ENCODE assay signal across 8 mouse cellular contexts in the genomic region with DNA sequence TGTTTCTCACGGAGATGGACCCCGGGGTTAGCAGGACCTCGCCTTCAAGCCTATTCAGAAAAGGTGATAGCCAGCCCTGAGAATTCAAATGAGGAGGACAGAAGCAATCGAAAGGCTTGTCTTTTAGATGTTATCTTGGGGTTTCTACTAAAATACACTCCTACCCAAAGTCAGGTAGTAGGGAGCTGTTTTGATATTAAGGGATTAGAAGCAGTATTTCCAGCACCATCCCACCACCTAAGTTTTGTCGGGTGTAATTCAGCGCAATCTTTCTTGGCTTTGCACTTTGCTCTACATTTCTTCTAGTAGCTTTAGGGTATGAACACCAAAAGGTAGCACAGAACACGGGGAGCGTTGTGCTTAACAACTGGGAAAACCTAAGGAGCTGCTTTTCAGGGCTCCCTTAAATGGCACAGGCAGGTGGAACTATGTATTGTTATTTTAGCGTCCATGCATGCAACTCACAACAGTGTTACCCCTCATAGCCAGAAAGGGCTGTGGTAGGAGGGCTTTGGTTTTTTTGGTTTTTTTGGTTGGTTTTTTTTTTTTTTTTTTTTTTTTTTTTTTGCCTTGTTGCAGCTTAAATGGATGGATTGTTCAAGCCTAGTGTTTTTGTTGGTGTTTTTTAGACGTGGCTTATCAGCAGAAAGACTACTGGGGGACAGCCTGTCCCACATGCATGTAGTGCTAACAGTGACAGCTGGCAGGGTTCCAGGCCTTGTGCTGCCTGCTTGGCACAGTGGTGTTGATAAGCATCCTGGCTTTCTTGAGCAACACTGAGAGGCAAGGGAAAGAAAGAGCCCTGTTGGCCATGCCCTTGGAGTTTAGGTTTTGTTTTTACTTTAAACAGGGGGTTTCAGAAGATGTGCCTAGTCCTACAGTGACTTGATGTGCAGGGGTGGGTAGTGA. TPM values are rescaled to one million over a fixed set of nuclear protein-coding genes. Genes with fewer than 3 reads are reported as not detected.
DNase-seq lines count a peak whose midpoint lies in the region; ATAC-seq and TF ChIP-seq lines count a peak whose summit lies in the region.

No protein-coding gene starts in this region.

- peaks cover 4 to 22% of the 10 kb centered on the region in 2 experiments for H3K4me1 ChIP-seq in MEL (ENCODE audit: control insufficient read depth in 1 of 2, insufficient read depth in 2 of 2, low read length in 2 of 2)
- peaks cover 12% of the 10 kb centered on the region for H3K4me1 ChIP-seq in embryonic facial prominence, embryonic 12.5 days
- H3K4me1 ChIP-seq in hindbrain, embryonic 16.5 days (ENCODE audit: control insufficient read depth, insufficient read depth, low read depth, low read length): peaks cover 23% of the 10 kb centered on the region
- peaks cover 47% of the 10 kb centered on the region for H3K4me1 ChIP-seq in liver, embryonic 15.5 days (replicated peaks)

- H3K27ac ChIP-seq in MEL (ENCODE audit: control insufficient read depth, low read depth, low read length): peak overlapping the region; percentile 29
- peak overlapping the region; percentile 94; the same call in 1 of the 2 replicates for H3K27ac ChIP-seq in embryonic facial prominence, embryonic 12.5 days
- H3K27ac ChIP-seq in hindbrain, embryonic 16.5 days (ENCODE audit: low read depth, low read length): peak overlapping the region; percentile 99
- H3K27ac ChIP-seq in liver, embryonic 15.5 days (replicated peaks): peak overlapping the region; percentile 91

- 18% methylated on average over 10 of the region's 10 CpGs for WGBS in embryonic facial prominence, embryonic 12.5 days
- WGBS in hindbrain, embryonic 16.5 days: 16% methylated on average over 10 of the region's 10 CpGs
- WGBS in liver, embryonic 15.5 days (ENCODE audit: insufficient replicate concordance): 14% methylated on average over 10 of the region's 10 CpGs

- no peak for TF ChIP-seq CTCF in MEL (IDR thresholded peaks at IDR 0.05 in 2 of 3, conservative IDR thresholded peaks at IDR 0.05 in 1 of 3; ENCODE audit: control insufficient read depth in 1 of 3, insufficient read depth in 1 of 3, low read depth in 2 of 3, low read length in 3 of 3, poor library complexity in 1 of 3, severe bottlenecking in 1 of 3)

- TF ChIP-seq EP300 in MEL (IDR thresholded peaks at IDR 0.05; ENCODE audit: low read depth in 1 of 2, low read length in 2 of 2): peak; percentile 65 to 68; a peak in 3 of 4 replicates

- H3K36me3 ChIP-seq in MEL (ENCODE audit: control insufficient read depth in 1 of 2, insufficient read depth in 2 of 2, low read length in 2 of 2): peaks cover 0 to 13% of the 10 kb centered on the region in 2 experiments; a peak in 2 of 4 replicates
- H3K36me3 ChIP-seq in embryonic facial prominence, embryonic 12.5 days: peaks cover 29% of the 10 kb centered on the region
- H3K36me3 ChIP-seq in hindbrain, embryonic 16.5 days (ENCODE audit: control insufficient read depth, insufficient read depth, low read length): peaks cover 20% of the 10 kb centered on the region
- H3K36me3 ChIP-seq in liver, embryonic 15.5 days (replicated peaks): peaks cover 22% of the 10 kb centered on the region

- peak overlapping the region; percentile 68 for H3K4me2 ChIP-seq in embryonic facial prominence, embryonic 12.5 days (replicated peaks)
- peak overlapping the region; percentile 77 for H3K4me2 ChIP-seq in hindbrain, embryonic 16.5 days (ENCODE audit: low read length)
- peak overlapping the region; percentile 97 for H3K4me2 ChIP-seq in liver, embryonic 15.5 days

- peaks cover 12% of the 10 kb centered on the region for H3K79me2 ChIP-seq in MEL (ENCODE audit: control insufficient read depth, insufficient read depth, low read length, poor library complexity)

- no peak for ATAC-seq in embryonic facial prominence, embryonic 12.5 days (ENCODE audit: insufficient number of reproducible peaks, insufficient read depth, low FRiP score, low TSS enrichment)
- ATAC-seq in hindbrain, embryonic 16.5 days: no peak
- no peak; the same call in 1 of the 2 replicates for ATAC-seq in liver, embryonic 15.5 days (ENCODE audit: insufficient read depth)

- DNase-seq in heart, adult 11 months: peak; percentile 93
- no peak for DNase-seq in heart, adult 9 months (ENCODE audit: low spot score in 2 of 2)
- DNase-seq in MEL (ENCODE audit: low read depth, low spot score): peak; percentile 94
- peak; percentile 29 for DNase-seq in retina, embryonic 14.5 days (ENCODE audit: low spot score)
- DNase-seq in layer of hippocampus, adult 8-10 months (ENCODE audit: low spot score in 2 of 2): no peak

- peak overlapping the region; percentile 70 to 85 for H3K4me3 ChIP-seq in MEL (ENCODE audit: control insufficient read depth in 1 of 2, insufficient read depth in 1 of 2, low read depth in 2 of 2, low read length in 2 of 2)
- peak overlapping the region; percentile 65 for H3K4me3 ChIP-seq in embryonic facial prominence, embryonic 12.5 days
- peak overlapping the region; percentile 89 for H3K4me3 ChIP-seq in hindbrain, embryonic 16.5 days (ENCODE audit: low read length)
- peak overlapping the region; percentile 78 for H3K4me3 ChIP-seq in liver, embryonic 15.5 days (replicated peaks)

- no peak for TF ChIP-seq RAD21 in MEL (IDR thresholded peaks at IDR 0.05; ENCODE audit: low read depth, low read length)

- TF ChIP-seq POLR2A in MEL (IDR thresholded peaks at IDR 0.05; ENCODE audit: control insufficient read depth in 1 of 2, insufficient read depth in 1 of 2, low read depth in 1 of 2, low read length in 2 of 2, poor library complexity in 1 of 2): no peak

- no peaks in the 10 kb centered on the region for H3K9me3 ChIP-seq in MEL (replicated peaks; ENCODE audit: insufficient read depth, low read length)
- H3K9me3 ChIP-seq in embryonic facial prominence, embryonic 12.5 days: peaks cover 5% of the 10 kb centered on the region
- no peaks in the 10 kb centered on the region for H3K9me3 ChIP-seq in hindbrain, embryonic 16.5 days (ENCODE audit: control insufficient read depth, low read length)
- H3K9me3 ChIP-seq in liver, embryonic 15.5 days (replicated peaks): no peaks in the 10 kb centered on the region

- peak overlapping the region; percentile 87 for H3K9ac ChIP-seq in MEL (ENCODE audit: control insufficient read depth, low read depth, low read length, poor library complexity, severe bottlenecking)
- peak overlapping the region; percentile 74 for H3K9ac ChIP-seq in embryonic facial prominence, embryonic 12.5 days
- H3K9ac ChIP-seq in hindbrain, embryonic 16.5 days (ENCODE audit: low read depth, low read length): peak overlapping the region; percentile 82
- H3K9ac ChIP-seq in liver, embryonic 15.5 days: peak overlapping the region; percentile 72

- no peaks in the 10 kb centered on the region for H3K27me3 ChIP-seq in MEL (ENCODE audit: control insufficient read depth in 1 of 2, insufficient read depth in 2 of 2, low read length in 2 of 2)
- no peaks in the 10 kb centered on the region for H3K27me3 ChIP-seq in embryonic facial prominence, embryonic 12.5 days
- H3K27me3 ChIP-seq in hindbrain, embryonic 16.5 days (replicated peaks; ENCODE audit: control insufficient read depth, insufficient read depth, low read length): no peaks in the 10 kb centered on the region
- H3K27me3 ChIP-seq in liver, embryonic 15.5 days: no peaks in the 10 kb centered on the region

RNA-seq across cellular contexts. Expression of gene Capn10, which starts 1.1 kb away (rescaled TPM):
- 30.5 and 30.7 TPM in 2 replicates for total RNA-seq in MEL (2012; rRNA removed)
- polyA plus RNA-seq in MEL (2012; ENCODE audit: insufficient read depth in 1 of 2, insufficient read length in 2 of 2, low read depth in 1 of 2, low replicate concordance in 2 of 2, missing spikeins in 1 of 2): 10 to 100 TPM in 1 of 2 experiments, not detected in 1; 43.3 TPM
- polyA plus RNA-seq in embryonic facial prominence, embryonic 12.5 days (2016; fragmentation: Nextera tagmentation; extraction: Ambion mirVana): 42.7 and 44.7 TPM in 2 replicates
- 60.6 and 60.7 TPM in 2 replicates for polyA plus RNA-seq in hindbrain, embryonic 16.5 days (2015; fragmentation: Nextera tagmentation; extraction: Ambion mirVana)
- 15.7 and 17.5 TPM in 2 replicates for polyA plus RNA-seq in liver, embryonic 15.5 days (2015; fragmentation: Nextera tagmentation; extraction: Ambion mirVana)
- 10 to 100 TPM; 39.9 to 46.3 (median 43.1) TPM for total RNA-seq in layer of hippocampus, adult 8-10 months (2022)

RNA-seq across cellular contexts. Expression of gene Gpr35, which starts 15.4 kb away (rescaled TPM):
- not detected in 2 replicates for total RNA-seq in MEL (2012; rRNA removed)
- under 1 TPM in 1 of 2 experiments, not detected in 1; 0.22 TPM for polyA plus RNA-seq in MEL (2012; ENCODE audit: insufficient read depth in 1 of 2, insufficient read length in 2 of 2, low read depth in 1 of 2, low replicate concordance in 2 of 2, missing spikeins in 1 of 2)
- polyA plus RNA-seq in embryonic facial prominence, embryonic 12.5 days (2016; fragmentation: Nextera tagmentation; extraction: Ambion mirVana): 0.36 and 0.57 TPM in 2 replicates
- 0.55 and 1.1 TPM in 2 replicates for polyA plus RNA-seq in hindbrain, embryonic 16.5 days (2015; fragmentation: Nextera tagmentation; extraction: Ambion mirVana)
- 0.68 and 0.69 TPM in 2 replicates for polyA plus RNA-seq in liver, embryonic 15.5 days (2015; fragmentation: Nextera tagmentation; extraction: Ambion mirVana)
- total RNA-seq in layer of hippocampus, adult 8-10 months (2022): under 1 TPM in 3 of 4 experiments, not detected in 1; 0.39 to 0.61 (median 0.51) TPM

RNA-seq across cellular contexts. Expression of gene Rnpepl1, which starts 24.7 kb away (rescaled TPM):
- total RNA-seq in MEL (2012; rRNA removed): 25.2 and 31.1 TPM in 2 replicates
- 10 to 100 TPM in 1 of 2 experiments, not detected in 1; 91.0 TPM for polyA plus RNA-seq in MEL (2012; ENCODE audit: insufficient read depth in 1 of 2, insufficient read length in 2 of 2, low read depth in 1 of 2, low replicate concordance in 2 of 2, missing spikeins in 1 of 2)
- polyA plus RNA-seq in embryonic facial prominence, embryonic 12.5 days (2016; fragmentation: Nextera tagmentation; extraction: Ambion mirVana): 38.4 and 39.4 TPM in 2 replicates
- polyA plus RNA-seq in hindbrain, embryonic 16.5 days (2015; fragmentation: Nextera tagmentation; extraction: Ambion mirVana): 16.8 and 29.0 TPM in 2 replicates
- 15.6 and 19.8 TPM in 2 replicates for polyA plus RNA-seq in liver, embryonic 15.5 days (2015; fragmentation: Nextera tagmentation; extraction: Ambion mirVana)
- total RNA-seq in layer of hippocampus, adult 8-10 months (2022): 10 to 100 TPM; 38.0 to 46.2 (median 44.3) TPM

RNA-seq across cellular contexts. Expression of gene Dusp28, which starts 28.5 kb away (rescaled TPM):
- total RNA-seq in MEL (2012; rRNA removed): 10.1 and 11.9 TPM in 2 replicates
- 10 to 100 TPM in 1 of 2 experiments, not detected in 1; 12.0 TPM for polyA plus RNA-seq in MEL (2012; ENCODE audit: insufficient read depth in 1 of 2, insufficient read length in 2 of 2, low read depth in 1 of 2, low replicate concordance in 2 of 2, missing spikeins in 1 of 2)
- polyA plus RNA-seq in embryonic facial prominence, embryonic 12.5 days (2016; fragmentation: Nextera tagmentation; extraction: Ambion mirVana): 10.8 and 10.9 TPM in 2 replicates
- polyA plus RNA-seq in hindbrain, embryonic 16.5 days (2015; fragmentation: Nextera tagmentation; extraction: Ambion mirVana): 15.5 and 17.3 TPM in 2 replicates
- 7.4 and 8.0 TPM in 2 replicates for polyA plus RNA-seq in liver, embryonic 15.5 days (2015; fragmentation: Nextera tagmentation; extraction: Ambion mirVana)
- total RNA-seq in layer of hippocampus, adult 8-10 months (2022): 10 to 100 TPM; 13.9 to 16.5 (median 15.6) TPM

RNA-seq across cellular contexts. Expression of gene Ankmy1, which starts 32.6 kb away (rescaled TPM):
- total RNA-seq in MEL (2012; rRNA removed): 0.07 TPM in 1 of 2 replicates, not detected in the other
- under 1 TPM in 1 of 2 experiments, not detected in 1; 0.08 TPM for polyA plus RNA-seq in MEL (2012; ENCODE audit: insufficient read depth in 1 of 2, insufficient read length in 2 of 2, low read depth in 1 of 2, low replicate concordance in 2 of 2, missing spikeins in 1 of 2)
- polyA plus RNA-seq in embryonic facial prominence, embryonic 12.5 days (2016; fragmentation: Nextera tagmentation; extraction: Ambion mirVana): 0.55 TPM in 2 replicates
- 0.50 and 0.55 TPM in 2 replicates for polyA plus RNA-seq in hindbrain, embryonic 16.5 days (2015; fragmentation: Nextera tagmentation; extraction: Ambion mirVana)
- polyA plus RNA-seq in liver, embryonic 15.5 days (2015; fragmentation: Nextera tagmentation; extraction: Ambion mirVana): 0.02 TPM in 1 of 2 replicates, not detected in the other
- total RNA-seq in layer of hippocampus, adult 8-10 months (2022): under 1 TPM; 0.31 to 0.37 (median 0.36) TPM

Comparison
In these comparisons a context has a peak if more than half of its experiments do, and no peak if none do; other contexts are left out.
1. DNase-seq: peak in heart, adult 11 months (single experiment), MEL (single experiment) and retina, embryonic 14.5 days (single experiment); none in heart, adult 9 months (0 of 2) and layer of hippocampus, adult 8-10 months (0 of 2).
2. H3K27ac ChIP-seq: peak in every context shown above with its lines; median percentile 99 in hindbrain, embryonic 16.5 days; 94 in embryonic facial prominence, embryonic 12.5 days; 91 in liver, embryonic 15.5 days; 29 in MEL.
3. Peak in every context shown above with its lines, with median percentiles within 50 percentile points of each other: H3K4me3 ChIP-seq, H3K9ac ChIP-seq and H3K4me2 ChIP-seq.